Mouse (Mus musculus): ENCODE measurements around the gene Nap1l5.
"Not testable (repeated sequence)": the region's sequence is repeated elsewhere in the genome, so short reads cannot be mapped to it uniquely, and the experiment has no call there.

The Nap1l5 gene

GRCm38 (mm10) chr6:58907336-58907735 lies 460 bp upstream of the Nap1l5 start:
- no peak for DNase-seq (ENCODE audit: low spot score)

- DNase-seq (ENCODE audit: low spot score): no peak
Observed at GRCm38 (mm10) chr6:58904551-58904950, 2.3 kb downstream of the Nap1l5 start.

- no peak for DNase-seq (ENCODE audit: low spot score)
Observed at GRCm38 (mm10) chr6:58903171-58903570, 3.7 kb downstream of the Nap1l5 start.

GRCm38 (mm10) chr6:58900536-58900935 lies 6.3 kb downstream of the Nap1l5 start:
- DNase-seq (ENCODE audit: low spot score): no peak

- DNase-seq (ENCODE audit: low spot score): no peak
Observed at GRCm38 (mm10) chr6:58899076-58899475, 7.8 kb downstream of the Nap1l5 start.

GRCm38 (mm10) chr6:58896648-58897047 lies 10.2 kb downstream of the Nap1l5 start:
- no peak for DNase-seq (ENCODE audit: low spot score)

- no peak for DNase-seq (ENCODE audit: low spot score)
Observed at GRCm38 (mm10) chr6:58894994-58895393, 11.9 kb downstream of the Nap1l5 start.

GRCm38 (mm10) chr6:58893307-58893706 lies 13.6 kb downstream of the Nap1l5 start:
- DNase-seq (ENCODE audit: low spot score): no peak

GRCm38 (mm10) chr6:58889917-58890316 lies 17.0 kb downstream of the Nap1l5 start:
- DNase-seq (ENCODE audit: low spot score): no peak

GRCm38 (mm10) chr6:58882271-58882670 lies 24.6 kb downstream of the Nap1l5 start:
- DNase-seq (ENCODE audit: low spot score): no peak

GRCm38 (mm10) chr6:58881363-58881762 lies 25.5 kb downstream of the Nap1l5 start:
- DNase-seq (ENCODE audit: low spot score): no peak

- no peak for DNase-seq (ENCODE audit: low spot score)
Observed at GRCm38 (mm10) chr6:58880861-58881260, 26.0 kb downstream of the Nap1l5 start.

GRCm38 (mm10) chr6:58879987-58880386 lies 26.9 kb downstream of the Nap1l5 start:
- no peak for DNase-seq (ENCODE audit: low spot score)

- no peak for DNase-seq (ENCODE audit: low spot score)
Observed at GRCm38 (mm10) chr6:58879572-58879971, 27.3 kb downstream of the Nap1l5 start.

- DNase-seq (ENCODE audit: low spot score): not testable (repeated sequence)
Observed at GRCm38 (mm10) chr6:58867858-58868257, 39.0 kb downstream of the Nap1l5 start.

- no peak for DNase-seq (ENCODE audit: low spot score)
Observed at GRCm38 (mm10) chr6:58863631-58864235, 43.1 kb downstream of the Nap1l5 start.

GRCm38 (mm10) chr6:58862446-58862993 lies 44.4 kb downstream of the Nap1l5 start:
- DNase-seq (ENCODE audit: low spot score): no peak

GRCm38 (mm10) chr6:58859517-58859916 lies 47.4 kb downstream of the Nap1l5 start:
- DNase-seq (ENCODE audit: low spot score): no peak

- DNase-seq (ENCODE audit: low spot score): no peak
Observed at GRCm38 (mm10) chr6:58856494-58856893, 50.4 kb downstream of the Nap1l5 start.

GRCm38 (mm10) chr6:58855676-58856367 lies 51.1 kb downstream of the Nap1l5 start:
- DNase-seq (ENCODE audit: low spot score): no peak

All from testis, postnatal 10 days (tissue).